Mouse (Mus musculus) hindbrain, embryonic 11.5 days (tissue): ENCODE results near the gene Rab39. TPM values are rescaled to one million over a fixed set of nuclear protein-coding genes. Genes with fewer than 3 reads are reported as not detected.

Source experiments
- ATAC-seq: fragments of 200-750 bp; cut with Nextera tagmentation; 2 replicates; pipeline ENCODE4 v1.8.0; 2017; ENCODE audit warnings: mild to moderate bottlenecking, moderate TSS enrichment, moderate library complexity; ENCODE audit not compliant: low FRiP score
- DNase-seq: peaks from one replicate; pipeline ENCODE4 v3.0.0-alpha.2; 2015; ENCODE audit warnings: low spot score
- H3K27ac ChIP-seq: fragments of 300-500 bp; sonication (generic); 2 replicates; pipeline ENCODE4 v1.5.1; 2014; ENCODE audit warnings: mild to moderate bottlenecking, low read depth, low read length
- H3K27me3 ChIP-seq: fragments of 300-500 bp; sonication (generic); 2 replicates; pipeline ENCODE4 v1.6.1; 2014; ENCODE audit warnings: mild to moderate bottlenecking, low read length, moderate library complexity, mixed read lengths; ENCODE audit not compliant: control insufficient read depth, insufficient read depth
- H3K36me3 ChIP-seq: fragments of 300-500 bp; sonication (generic); 2 replicates; pipeline ENCODE4 v1.6.1; 2014; ENCODE audit warnings: mild to moderate bottlenecking, low read length, moderate library complexity, mixed read lengths; ENCODE audit not compliant: control insufficient read depth, insufficient read depth
- H3K4me1 ChIP-seq: fragments of 300-500 bp; sonication (generic); replicated peaks from 2 replicates; pipeline ENCODE4 v1.6.1; 2014; ENCODE audit warnings: low read length, mixed read lengths; ENCODE audit not compliant: control insufficient read depth, insufficient read depth
- H3K4me2 ChIP-seq: fragments of 300-500 bp; sonication (generic); replicated peaks from 2 replicates; pipeline ENCODE4 v1.6.1; 2014; ENCODE audit warnings: mild to moderate bottlenecking, low read depth, low read length
- H3K4me3 ChIP-seq: fragments of 300-500 bp; sonication (generic); 2 replicates; pipeline ENCODE4 v1.5.1; 2014; ENCODE audit warnings: low read depth, low read length
- H3K9ac ChIP-seq: fragments of 300-500 bp; sonication (generic); 2 replicates; pipeline ENCODE4 v1.6.1; 2014; ENCODE audit warnings: low read depth, low read length
- H3K9me3 ChIP-seq: fragments of 300-500 bp; sonication (generic); 2 replicates; pipeline ENCODE4 v1.6.1; 2016; ENCODE audit warnings: low read length; ENCODE audit not compliant: control insufficient read depth
- WGBS: fragments of 180-500 bp; shearing (Covaris S2); extraction: QIAGEN DNeasy Blood & Tissue Kit; methylation state at CpG from one replicate; pipeline ENCODE4 v1.1.7; 2014; 5-methylcytosine and 5-hydroxymethylcytosine counted together
- polyA plus RNA-seq: library from polyadenylated mRNA; unstranded; fragments of >200 nt; fragmentation: Nextera tagmentation; extraction: Ambion mirVana; gene quantifications from 2 replicates; pipeline ENCODE4 v1.2.1, GENCODE M21; 2014

Gene Rab39
- polyA plus RNA-seq, 1 experiment from 2014 or later: 4.6 TPM

GRCm38 (mm10) chr9:53693718-53694117 is 12.3 kb downstream of the Rab39 start:
- ATAC-seq (no peak), DNase-seq (no peak)
- no peaks in the 10 kb centered on the region for H3K27me3 ChIP-seq
- no peak overlapping the region for H3K27ac ChIP-seq
- no peak overlapping the region for H3K4me3 ChIP-seq
- no peak overlapping the region for H3K9ac ChIP-seq
- no peaks in the 10 kb centered on the region for H3K9me3 ChIP-seq
- 79% methylated on average over 1 of the region's 1 CpGs for WGBS
- no peak overlapping the region for H3K4me2 ChIP-seq
- H3K4me1 ChIP-seq: no peaks in the 10 kb centered on the region
- no peaks in the 10 kb centered on the region for H3K36me3 ChIP-seq

- Histone ChIP-seq H3K4me1 (no peaks in the 10 kb centered on the region), H3K4me3 (no peak overlapping the region), H3K4me2 (no peak overlapping the region), H3K27me3 (no peaks in the 10 kb centered on the region), H3K9ac (no peak overlapping the region), H3K9me3 (no peaks in the 10 kb centered on the region), H3K27ac (no peak overlapping the region), H3K36me3 (no peaks in the 10 kb centered on the region)
- 46% methylated on average over 7 of the region's 7 CpGs for WGBS
- ATAC-seq (no peak), DNase-seq (no peak)
These were observed 14.0 kb downstream of the Rab39 start for GRCm38 (mm10) chr9:53691745-53692670.

DNA sequence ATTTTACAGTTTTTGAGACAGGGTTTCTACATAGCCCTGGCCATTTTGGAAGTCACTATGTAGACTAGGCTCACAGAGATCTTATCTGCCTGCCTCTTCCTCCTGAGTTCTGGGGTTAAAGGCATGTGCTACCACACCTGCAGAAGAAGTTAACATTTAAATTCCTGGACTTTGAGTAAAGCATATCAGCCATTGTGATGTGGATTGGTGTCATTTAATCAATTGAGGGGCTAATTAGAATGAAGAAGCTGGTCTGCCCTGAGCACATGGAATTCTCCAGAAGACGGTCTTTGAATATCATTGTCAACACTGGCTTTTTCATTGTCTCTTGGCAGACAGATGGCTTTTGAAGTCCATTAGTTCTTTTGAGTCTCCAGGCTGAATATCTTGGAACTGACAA is 25.2 kb downstream of the Rab39 start:
- Histone ChIP-seq H3K9me3 (no peaks in the 10 kb centered on the region), H3K4me1 (no peaks in the 10 kb centered on the region), H3K27me3 (no peaks in the 10 kb centered on the region), H3K4me2 (no peak overlapping the region), H3K36me3 (no peaks in the 10 kb centered on the region), H3K9ac (no peak overlapping the region), H3K27ac (no peak overlapping the region), H3K4me3 (no peak overlapping the region)
- ATAC-seq: no peak
- no peak for DNase-seq
- WGBS: 81% methylated on average over 1 of the region's 1 CpGs

DNA sequence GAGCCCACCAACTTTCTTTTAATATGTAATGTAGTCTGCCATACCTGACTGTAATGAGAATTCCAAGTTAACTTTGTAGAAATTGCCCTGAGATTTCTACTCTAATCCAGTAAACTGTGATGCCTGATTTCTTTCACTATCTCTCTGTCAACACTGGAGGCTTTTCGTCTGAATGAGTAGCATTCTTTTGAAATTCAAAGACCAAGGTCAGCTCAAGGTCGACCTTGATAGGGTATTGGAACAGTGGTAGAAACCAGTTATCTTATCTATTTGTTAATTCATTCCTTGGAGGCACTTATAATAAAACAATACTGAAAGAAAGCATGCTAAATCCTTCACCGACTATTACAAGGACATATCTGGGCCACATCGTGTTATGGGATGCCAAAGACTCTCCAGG is 29.1 kb downstream of the Rab39 start:
- no peaks in the 10 kb centered on the region for H3K9me3 ChIP-seq
- no peaks in the 10 kb centered on the region for H3K27me3 ChIP-seq
- DNase-seq (no peak), ATAC-seq (no peak)
- H3K4me1 ChIP-seq: no peaks in the 10 kb centered on the region
- no peak overlapping the region for H3K4me3 ChIP-seq
- H3K9ac ChIP-seq: no peak overlapping the region
- 67% methylated on average over 4 of the region's 4 CpGs for whole genome bisulfite sequencing
- H3K27ac ChIP-seq: no peak overlapping the region
- no peak overlapping the region for H3K4me2 ChIP-seq
- no peaks in the 10 kb centered on the region for H3K36me3 ChIP-seq

GRCm38 (mm10) chr9:53673571-53673970 is 32.5 kb downstream of the Rab39 start:
- peak; percentile 75 for DNase-seq
- 25% methylated on average over 3 of the region's 3 CpGs for WGBS
- H3K4me3 ChIP-seq: no peak overlapping the region
- no peak for ATAC-seq
- H3K27ac ChIP-seq: no peak overlapping the region
- no peak overlapping the region for H3K4me2 ChIP-seq
- no peaks in the 10 kb centered on the region for H3K4me1 ChIP-seq
- H3K36me3 ChIP-seq: no peaks in the 10 kb centered on the region
- H3K9me3 ChIP-seq: no peaks in the 10 kb centered on the region
- no peak overlapping the region for H3K9ac ChIP-seq
- no peaks in the 10 kb centered on the region for H3K27me3 ChIP-seq

GRCm38 (mm10) chr9:53669680-53670219 is 36.3 kb downstream of the Rab39 start, which contains the start of gene Cul5:
TSS of gene Cul5 (minus strand) at chr9:53670014.
- no peak within 1 kb of the TSS for H3K27ac ChIP-seq
- no peaks in the 10 kb centered on the region for H3K36me3 ChIP-seq
- H3K27me3 ChIP-seq: no peaks in the 10 kb centered on the region
- no peak within 1 kb of the TSS for H3K4me3 ChIP-seq
- no peak within 1 kb of the TSS for H3K9ac ChIP-seq
- H3K9me3 ChIP-seq: no peaks in the 10 kb centered on the region
- H3K4me2 ChIP-seq: no peak within 1 kb of the TSS
- H3K4me1 ChIP-seq: no peaks in the 10 kb centered on the region
- 55% methylated on average over 5 of the region's 5 CpGs for WGBS
- DNase-seq (peak; percentile 40), ATAC-seq (no peak)

- peak overlapping the region; percentile 93 for H3K4me3 ChIP-seq
- peak; percentile 98 for ATAC-seq
- H3K4me2 ChIP-seq: peak overlapping the region; percentile 73
- H3K9ac ChIP-seq: peak overlapping the region; percentile 99
- no peaks in the 10 kb centered on the region for H3K9me3 ChIP-seq
- H3K27ac ChIP-seq: peak overlapping the region; percentile 94
- under 1% methylated on average over 73 of the region's 74 CpGs for WGBS
- peak; percentile 96 for DNase-seq
- H3K27me3 ChIP-seq: no peaks in the 10 kb centered on the region
- H3K4me1 ChIP-seq: no peaks in the 10 kb centered on the region
- H3K36me3 ChIP-seq: no peaks in the 10 kb centered on the region
These were observed 38.9 kb downstream of the Rab39 start for GRCm38 (mm10) chr9:53667020-53667669.

DNA sequence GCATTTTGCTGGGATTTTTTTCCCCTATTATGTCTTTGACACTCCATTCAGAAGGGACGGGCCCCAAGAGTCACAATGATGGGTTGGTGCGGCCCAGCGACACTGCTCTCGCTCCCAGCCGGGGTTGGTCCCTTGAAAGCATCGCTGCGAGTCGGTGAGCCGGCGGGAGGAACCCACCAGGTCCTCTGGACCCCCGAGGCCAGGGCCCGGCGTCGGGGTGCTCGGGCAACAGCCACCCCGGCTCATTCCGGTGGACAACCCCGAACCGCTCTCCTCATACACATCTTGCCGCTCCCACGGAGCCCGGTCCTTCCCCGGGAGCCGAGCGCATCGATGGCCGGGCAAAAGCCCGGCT is 39.4 kb downstream of the Rab39 start:
- Histone ChIP-seq H3K4me2 (peak overlapping the region; percentile 73), H3K27me3 (no peaks in the 10 kb centered on the region), H3K27ac (peak overlapping the region; percentile 94), H3K36me3 (no peaks in the 10 kb centered on the region), H3K4me1 (no peaks in the 10 kb centered on the region), H3K9ac (peak overlapping the region; percentile 99), H3K4me3 (peak overlapping the region; percentile 93), H3K9me3 (no peaks in the 10 kb centered on the region)
- DNase-seq: no peak
- 0% methylated on average over 27 of the region's 28 CpGs for WGBS
- ATAC-seq: peak; percentile 60; the same call in 1 of the 2 replicates
